Mouse (Mus musculus) neutrophil, adult 5-6 weeks (primary cell): ENCODE data around the gene Rer1. TPM values are rescaled to one million over a fixed set of nuclear protein-coding genes. Genes with fewer than 3 reads are reported as not detected.

Experiments used
- ATAC-seq: fragments of 151-379, 151-347 bp; 2 replicates; pipeline ENCODE4 v1.8.0; 2017; ENCODE audit warnings: mild to moderate bottlenecking, moderate TSS enrichment; ENCODE audit not compliant: insufficient number of reproducible peaks, poor library complexity, low FRiP score, severe bottlenecking; ENCODE audit errors: extremely low read depth
- total RNA-seq: library from RNA; stranded (forward); fragments of 200-1000 nt; gene quantifications from 2 replicates; pipeline ENCODE4 v1.2.3, GENCODE M21; 2017

Rer1 gene
- total RNA-seq, 1 experiment from 2014 or later, result 82.5 TPM

DNA sequence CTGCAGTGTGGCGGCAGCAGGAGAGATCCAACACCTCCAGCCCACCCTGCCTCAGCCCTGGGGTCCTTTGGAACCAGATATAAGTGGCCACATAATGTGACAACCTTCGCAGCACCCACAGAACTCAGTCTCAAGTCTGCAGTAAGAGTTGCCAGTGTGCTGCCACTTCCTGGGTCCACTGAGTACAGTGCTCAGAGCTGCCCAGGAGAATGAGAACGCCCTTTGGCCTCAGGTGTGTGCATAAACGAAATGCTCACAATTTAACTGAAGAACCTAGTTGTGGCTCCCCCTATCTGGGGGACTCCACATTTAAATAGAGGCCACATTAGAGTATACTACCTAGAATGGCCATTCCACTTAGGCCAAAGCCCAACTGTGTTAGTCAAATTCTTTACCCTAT, 2.6 kb downstream of the Rer1 start:
- ATAC-seq, result no peak

- ATAC-seq, result no peak
Measured at GRCm38 (mm10) chr4:155079666-155080065, 6.5 kb downstream of the Rer1 start.

GRCm38 (mm10) chr4:155078808-155079207, 7.4 kb downstream of the Rer1 start:
- 0 out of 2 replicates have a peak, but pooled peaks have one; percentile 8 for ATAC-seq

- ATAC-seq, result no peak
Measured at GRCm38 (mm10) chr4:155076677-155077076, 9.5 kb downstream of the Rer1 start.

DNA sequence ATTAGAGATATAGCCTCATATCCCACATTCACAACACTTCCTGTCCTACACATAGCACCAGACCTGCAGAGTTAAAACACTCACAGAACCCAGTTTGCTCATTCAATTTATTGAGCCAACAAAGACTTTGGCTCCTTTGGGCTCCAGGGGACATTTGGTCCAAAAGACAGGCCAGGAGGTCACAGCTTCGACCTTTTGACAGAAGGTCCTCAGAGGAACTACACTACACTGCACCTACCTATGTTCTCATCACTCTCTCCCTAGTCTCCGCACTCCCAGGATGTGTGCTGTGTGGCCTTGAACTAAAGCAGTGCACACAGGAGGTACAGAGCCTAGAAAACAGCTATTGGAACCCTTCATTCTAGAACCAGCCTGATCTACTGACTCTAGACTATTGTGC, 10.4 kb downstream of the Rer1 start:
- no peak for ATAC-seq

- ATAC-seq, result no peak
Measured at GRCm38 (mm10) chr4:155075137-155075536, 11.0 kb downstream of the Rer1 start.

- no peak for ATAC-seq
Measured at GRCm38 (mm10) chr4:155074418-155074817, 11.8 kb downstream of the Rer1 start.

GRCm38 (mm10) chr4:155070921-155071320, 15.3 kb downstream of the Rer1 start:
- no peak for ATAC-seq

GRCm38 (mm10) chr4:155070199-155070598, 16.0 kb downstream of the Rer1 start:
- no peak for ATAC-seq

DNA sequence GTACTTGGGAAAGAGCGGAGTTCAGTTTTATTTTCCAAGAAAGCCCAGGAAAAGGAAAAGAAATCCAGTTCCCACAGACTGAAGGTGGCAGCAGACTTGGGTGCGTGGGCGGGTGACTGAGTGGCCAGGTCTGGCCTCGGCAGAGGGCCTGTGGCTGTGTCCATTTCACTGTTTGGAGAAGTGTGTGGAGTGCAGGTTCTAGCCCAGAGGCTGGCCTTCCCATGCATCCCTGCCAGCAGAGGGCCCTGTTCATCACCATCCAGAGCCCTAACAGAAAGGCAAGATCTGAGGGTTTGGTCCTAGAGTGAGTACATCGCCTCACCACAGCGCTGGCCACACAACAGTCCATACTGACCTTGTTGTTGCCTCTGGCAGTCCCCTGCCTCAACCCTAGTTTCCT, 17.0 kb downstream of the Rer1 start:
- ATAC-seq, result no peak

GRCm38 (mm10) chr4:155068357-155068972, 17.7 kb downstream of the Rer1 start:
- no peak for ATAC-seq

GRCm38 (mm10) chr4:155066834-155067522, 19.2 kb downstream of the Rer1 start, which contains the start of gene Pex10:
Pex10 (plus strand) TSS chr4:155067016.
- peak; percentile 92 for ATAC-seq

DNA sequence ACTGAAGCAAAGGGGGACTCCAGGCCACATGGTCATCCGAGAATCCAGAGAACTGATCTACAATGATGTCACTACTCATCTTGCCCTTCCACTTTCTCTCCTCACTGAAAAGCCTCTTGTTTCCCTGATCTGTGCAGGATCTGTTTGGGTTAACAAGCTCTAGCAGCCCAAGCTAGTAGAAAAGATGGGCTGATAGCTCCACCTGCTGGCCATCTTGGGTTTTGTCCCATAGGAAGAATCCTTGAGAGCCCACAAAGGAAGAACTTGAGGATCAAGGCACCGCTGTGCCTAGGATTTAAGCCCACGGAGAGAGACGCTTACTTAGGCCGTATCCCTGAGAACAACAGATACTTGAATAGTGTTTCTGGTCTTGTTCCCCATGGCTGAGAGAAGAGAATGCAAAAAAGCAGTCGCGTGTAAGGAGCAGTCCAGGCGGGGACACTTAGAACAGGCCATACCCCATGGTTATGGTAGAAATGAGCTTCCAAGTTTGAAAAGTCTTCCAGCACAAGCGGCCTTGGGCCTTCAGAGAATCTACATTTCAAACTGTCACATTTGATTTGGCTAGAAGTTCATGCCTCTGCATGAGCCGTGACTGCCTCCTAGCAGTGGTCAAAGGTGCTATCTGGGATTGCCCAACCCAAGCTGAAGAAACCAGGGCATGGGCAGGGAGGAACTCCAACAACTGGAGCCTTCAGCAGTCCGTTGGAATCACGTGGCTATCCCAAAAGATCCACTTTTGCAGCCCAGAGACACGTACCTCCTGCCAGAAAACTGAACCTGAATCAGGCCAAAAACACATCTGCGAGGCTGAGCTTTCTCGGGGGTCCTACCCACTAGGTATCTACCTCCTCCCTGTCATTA, 20.0 kb downstream of the Rer1 start:
- ATAC-seq, result peak; percentile 45

DNA sequence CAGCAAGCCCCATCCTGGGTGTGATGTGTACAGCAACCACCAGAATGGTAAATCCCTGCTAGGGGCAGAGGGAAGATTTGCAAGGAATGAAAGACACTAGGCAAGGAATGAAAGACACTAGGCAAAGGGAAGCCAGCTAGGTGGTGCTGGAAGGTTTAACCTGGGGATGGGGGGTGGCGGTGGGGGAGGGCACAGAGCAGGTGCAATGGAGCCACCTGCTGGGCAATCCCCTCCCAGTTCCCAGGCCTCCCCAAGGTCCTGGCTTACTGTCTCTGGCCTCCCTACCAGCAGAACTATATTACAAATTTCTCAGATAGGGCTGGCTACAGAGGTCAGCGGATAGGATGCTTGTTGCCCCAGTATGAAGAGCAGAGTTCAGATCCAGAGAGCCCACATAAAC, 21.7 kb downstream of the Rer1 start:
- no peak for ATAC-seq

DNA sequence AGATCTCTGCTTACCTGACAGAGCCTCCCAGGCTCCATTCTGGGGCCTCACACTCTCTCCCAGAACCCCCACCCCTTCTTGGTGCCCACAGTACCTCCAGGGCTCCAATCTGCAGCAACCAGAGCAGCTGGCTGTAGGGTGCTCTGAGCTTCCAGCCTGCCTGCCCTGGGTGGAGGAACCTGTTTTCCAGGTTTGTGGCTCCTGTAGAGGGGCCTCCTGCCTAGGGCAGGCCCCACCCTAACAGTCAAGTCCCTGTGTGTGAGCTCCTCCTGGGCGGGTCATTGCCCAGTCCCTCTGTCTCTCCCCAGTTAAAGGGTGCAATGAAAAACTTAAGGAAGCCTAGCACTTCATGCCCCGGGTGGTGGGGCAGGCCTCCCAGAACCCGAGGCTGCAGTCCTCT, 22.3 kb downstream of the Rer1 start:
- ATAC-seq, result no peak

- ATAC-seq, result no peak
Measured at GRCm38 (mm10) chr4:155058325-155058724, 27.9 kb downstream of the Rer1 start.

DNA sequence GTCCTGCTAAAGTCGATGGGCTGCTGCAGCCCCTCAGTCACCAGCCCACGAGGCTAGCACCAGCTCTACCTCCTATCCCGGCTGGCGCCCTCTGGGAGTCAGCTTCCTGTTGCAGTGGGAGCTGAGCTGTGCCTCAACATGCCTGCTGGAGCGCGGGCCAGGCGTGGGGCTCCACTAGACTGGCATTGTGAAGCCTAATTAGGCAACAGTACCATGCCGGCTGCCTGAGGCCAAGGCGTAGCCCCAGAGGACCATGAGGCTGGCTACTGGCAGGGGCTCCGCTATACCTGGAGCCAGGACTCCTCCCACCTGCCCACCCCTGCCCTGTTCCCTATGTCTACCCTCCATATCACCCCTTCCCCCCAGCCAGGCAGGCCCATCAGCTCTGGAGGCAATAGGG, 29.5 kb downstream of the Rer1 start, which contains the start of gene Plch2:
Gene Plch2 (minus strand): TSS at position 61 of the 400 bp plus-strand sequence.
- no peak for ATAC-seq

GRCm38 (mm10) chr4:155050116-155050515, 36.1 kb downstream of the Rer1 start:
- ATAC-seq, result no peak

DNA sequence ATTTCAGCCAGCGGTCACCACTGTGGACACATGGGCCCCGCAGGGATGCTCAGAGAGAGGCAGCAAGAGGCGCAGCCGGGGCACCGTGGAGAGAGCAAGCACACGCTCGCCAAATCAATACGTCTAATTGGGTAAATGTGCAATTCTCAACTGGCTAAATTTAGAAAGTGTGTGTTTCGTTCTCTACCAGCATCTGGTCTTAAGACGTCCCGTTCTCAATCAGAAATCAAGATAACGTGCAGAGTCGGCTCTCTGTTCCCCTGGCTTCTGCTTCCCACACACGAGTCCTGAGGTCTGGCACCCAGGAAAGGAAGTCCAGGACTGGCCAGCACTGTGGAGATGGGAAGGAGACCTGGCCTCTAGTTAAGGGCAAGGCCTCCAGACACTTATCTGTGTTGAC, 39.5 kb downstream of the Rer1 start:
- no peak for ATAC-seq

- no peak for ATAC-seq
Measured at GRCm38 (mm10) chr4:155043289-155043625, 42.9 kb downstream of the Rer1 start.
